Mouse (Mus musculus) stomach, postnatal 0 days (tissue): Measurements from ENCODE around the gene Lsamp.

Experiments
- CTCF ChIP-seq: IDR thresholded peaks from 2 replicates; pipeline ENCODE4 v1.5.1; 2016; ENCODE audit warnings: antibody characterized with exemption, low read depth, mild to moderate bottlenecking, moderate library complexity
- EP300 ChIP-seq: optimal IDR thresholded peaks from 2 replicates; pipeline ENCODE3; 2016; ENCODE audit warnings: antibody characterized with exemption

DNA sequence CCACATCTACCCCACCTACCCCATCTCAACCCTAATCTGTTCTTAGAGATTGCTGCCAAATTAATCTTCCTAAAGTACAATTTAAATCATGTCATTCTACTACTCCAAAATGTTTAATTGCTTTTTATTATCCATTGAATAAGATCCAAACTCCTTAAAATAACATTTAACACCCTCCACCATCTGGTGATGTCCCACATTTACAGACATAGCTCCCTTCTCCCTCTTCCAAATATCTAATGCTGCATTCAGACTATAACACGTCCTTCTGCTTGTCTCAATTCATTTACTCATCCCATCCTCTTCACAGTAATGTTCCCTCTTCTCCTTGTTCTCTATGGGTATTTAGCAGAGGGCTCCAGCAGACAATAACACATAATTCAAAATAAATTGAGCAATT, 2020.0 kb downstream of the Lsamp start:
- TF ChIP-seq EP300 (no peak), CTCF (no peak)
